ENCODE assay signal across 9 mouse cellular contexts in genomic region chr9:104444906-104445305, GRCm38 (mm10).
A peak's percentile ranks its signal among the peaks of the same experiment; 100 is the strongest.
DNase-seq lines count a peak whose midpoint lies in the region; TF ChIP-seq lines count a peak whose summit lies in the region.
"Had no signal": no experiment of that assay in that cellular context is flagged by ENCODE, and none has a peak within 500 bp of the region (broad histone marks: within the 10 kb centered on the region; RNA-seq: fewer than 3 reads in every experiment).

No protein-coding gene starts in this region.

- no peaks in the 10 kb centered on the region for H3K36me3 ChIP-seq in limb, embryonic 10.5 days
- H3K36me3 ChIP-seq: liver, embryonic 13.5 days had no signal

- peak; percentile 10 for DNase-seq in gastrocnemius, adult 18-20 months (ENCODE audit: low spot score)
- no peak for DNase-seq in gastrocnemius, postnatal 25 days
- DNase-seq in B cell, adult 2 months, result peak; percentile 59 to 67
- DNase-seq in heart, postnatal 36 days, result peak; percentile 6 to 24
- DNase-seq in limb, embryonic 10.5 days (ENCODE audit: low spot score), result peak; percentile 59
- DNase-seq in ovary, postnatal 36 days (ENCODE audit: low spot score), result peak; percentile 7
- peak; percentile 12 for DNase-seq in urinary bladder, postnatal 14 days (ENCODE audit: low spot score)
- DNase-seq: liver, embryonic 13.5 days had no signal

- H3K27ac ChIP-seq in bone marrow, adult 2 months (ENCODE audit: control insufficient read depth, insufficient read depth, low read depth, low read length, poor library complexity), result no peak overlapping the region
- H3K27ac ChIP-seq in limb, embryonic 10.5 days, result no peak overlapping the region
- H3K27ac ChIP-seq: liver, embryonic 13.5 days had no signal

- no peaks in the 10 kb centered on the region for H3K9me3 ChIP-seq in limb, embryonic 10.5 days (replicated peaks)

- intact Hi-C loops in heart, postnatal 36 days (cut with DNase I), result no loop called here

- TF ChIP-seq CTCF in bone marrow, adult 2 months (IDR thresholded peaks at IDR 0.05; ENCODE audit: control insufficient read depth, insufficient read depth, low read length), result peak; percentile 58

- H3K4me1 ChIP-seq in bone marrow, adult 2 months (ENCODE audit: control insufficient read depth, insufficient read depth, low read length), result no peaks in the 10 kb centered on the region
- H3K4me1 ChIP-seq in limb, embryonic 10.5 days, result no peaks in the 10 kb centered on the region
- H3K4me1 ChIP-seq: liver, embryonic 13.5 days had no signal

- H3K27me3 ChIP-seq in limb, embryonic 10.5 days (ENCODE audit: low read depth, poor library complexity, severe bottlenecking), result no peaks in the 10 kb centered on the region
- H3K27me3 ChIP-seq: liver, embryonic 13.5 days had no signal

- H3K4me3 ChIP-seq in bone marrow, adult 2 months (replicated peaks; ENCODE audit: control insufficient read depth, low read depth, low read length), result no peak overlapping the region
- no peak overlapping the region for H3K4me3 ChIP-seq in limb, embryonic 10.5 days
- H3K4me3 ChIP-seq: liver, embryonic 13.5 days had no signal

- WGBS in bone marrow, adult 2 months, result 44% methylated on average over 5 of the region's 5 CpGs
- 62% methylated on average over 5 of the region's 5 CpGs for WGBS in limb, embryonic 10.5 days

- TF ChIP-seq POLR2A in bone marrow, adult 2 months (IDR thresholded peaks at IDR 0.05; ENCODE audit: borderline replicate concordance, control insufficient read depth, low read depth, low read length), result no peak
